Mouse (Mus musculus): Measurements from ENCODE around the gene Fam171a2. TPM values are rescaled to one million over a fixed set of nuclear protein-coding genes. Genes with fewer than 3 reads are reported as not detected.

Gene Fam171a2
- polyA plus RNA-seq, 1 experiment from 2014 or later: 4.6 TPM

- H3K9ac ChIP-seq (ENCODE audit: low read length): no peak overlapping the region
- no peaks in the 10 kb centered on the region for H3K27me3 ChIP-seq (ENCODE audit: control insufficient read depth, insufficient read depth, low read length)
- WGBS: 88% methylated on average over 7 of the region's 7 CpGs
- H3K4me2 ChIP-seq (ENCODE audit: low read length): no peak overlapping the region
- peaks cover 44% of the 10 kb centered on the region for H3K36me3 ChIP-seq (ENCODE audit: control insufficient read depth, insufficient read depth, low read length)
- H3K9me3 ChIP-seq (ENCODE audit: control insufficient read depth, low read length): no peaks in the 10 kb centered on the region
- no peak overlapping the region for H3K27ac ChIP-seq (replicated peaks in 1 of 2; ENCODE audit: control insufficient read depth in 1 of 2, insufficient read depth in 1 of 2, low read depth in 2 of 2, low read length in 2 of 2)
- no peak for ATAC-seq (ENCODE audit: insufficient number of reproducible peaks, insufficient read depth, low FRiP score, low read depth)
- H3K4me1 ChIP-seq (ENCODE audit: control insufficient read depth in 2 of 2, insufficient read depth in 2 of 2, low read length in 2 of 2): peaks cover 11 to 51% of the 10 kb centered on the region in 2 experiments
- H3K4me3 ChIP-seq (ENCODE audit: control insufficient read depth in 1 of 2, insufficient read depth in 1 of 2, low read depth in 1 of 2, low read length in 2 of 2): no peak overlapping the region
These were observed 13.6 kb downstream of the Fam171a2 start for GRCm38 (mm10) chr11:102433866-102434265.

GRCm38 (mm10) chr11:102432896-102433295, 14.6 kb downstream of the Fam171a2 start:
- H3K36me3 ChIP-seq (ENCODE audit: control insufficient read depth, insufficient read depth, low read length): peaks cover 36% of the 10 kb centered on the region
- H3K9ac ChIP-seq (ENCODE audit: low read length): no peak overlapping the region
- H3K4me1 ChIP-seq (ENCODE audit: control insufficient read depth in 2 of 2, insufficient read depth in 2 of 2, low read length in 2 of 2): peaks cover 7 to 42% of the 10 kb centered on the region in 2 experiments
- no peaks in the 10 kb centered on the region for H3K9me3 ChIP-seq (ENCODE audit: control insufficient read depth, low read length)
- no peak overlapping the region for H3K27ac ChIP-seq (replicated peaks in 1 of 2; ENCODE audit: control insufficient read depth in 1 of 2, insufficient read depth in 1 of 2, low read depth in 2 of 2, low read length in 2 of 2)
- H3K4me2 ChIP-seq (ENCODE audit: low read length): no peak overlapping the region
- no peak for ATAC-seq (ENCODE audit: insufficient number of reproducible peaks, insufficient read depth, low FRiP score, low read depth)
- 87% methylated on average over 6 of the region's 6 CpGs for WGBS
- no peaks in the 10 kb centered on the region for H3K27me3 ChIP-seq (ENCODE audit: control insufficient read depth, insufficient read depth, low read length)
- no peak overlapping the region for H3K4me3 ChIP-seq (ENCODE audit: control insufficient read depth in 1 of 2, insufficient read depth in 1 of 2, low read depth in 1 of 2, low read length in 2 of 2)

GRCm38 (mm10) chr11:102432115-102432843, 15.2 kb downstream of the Fam171a2 start:
- 62% methylated on average over 16 of the region's 16 CpGs for WGBS

GRCm38 (mm10) chr11:102431728-102432114, 15.8 kb downstream of the Fam171a2 start:
- no peak for ATAC-seq (ENCODE audit: insufficient number of reproducible peaks, insufficient read depth, low FRiP score, low read depth)
- WGBS: 69% methylated on average over 3 of the region's 3 CpGs
- no peaks in the 10 kb centered on the region for H3K9me3 ChIP-seq (ENCODE audit: control insufficient read depth, low read length)
- no peak overlapping the region for H3K4me3 ChIP-seq (ENCODE audit: control insufficient read depth in 1 of 2, insufficient read depth in 1 of 2, low read depth in 1 of 2, low read length in 2 of 2)
- no peaks in the 10 kb centered on the region for H3K27me3 ChIP-seq (ENCODE audit: control insufficient read depth, insufficient read depth, low read length)
- no peak overlapping the region for H3K27ac ChIP-seq (replicated peaks in 1 of 2; ENCODE audit: control insufficient read depth in 1 of 2, insufficient read depth in 1 of 2, low read depth in 2 of 2, low read length in 2 of 2)
- H3K4me2 ChIP-seq (ENCODE audit: low read length): peak overlapping the region; percentile 19
- H3K4me1 ChIP-seq (ENCODE audit: control insufficient read depth in 2 of 2, insufficient read depth in 2 of 2, low read length in 2 of 2): peaks cover 5 to 30% of the 10 kb centered on the region in 2 experiments; a peak in 3 of 4 replicates
- H3K9ac ChIP-seq (ENCODE audit: low read length): 0 out of 2 replicates have a peak overlapping the region, but pooled peaks have one; percentile 39
- peaks cover 30% of the 10 kb centered on the region for H3K36me3 ChIP-seq (ENCODE audit: control insufficient read depth, insufficient read depth, low read length)

More at GRCm38 (mm10) chr11:102432115-102432843, 15.2 kb downstream of the Fam171a2 start:
- H3K4me2 ChIP-seq (ENCODE audit: low read length): peak overlapping the region; percentile 19
- H3K27ac ChIP-seq (replicated peaks in 1 of 2; ENCODE audit: control insufficient read depth in 1 of 2, insufficient read depth in 1 of 2, low read depth in 2 of 2, low read length in 2 of 2): no peak overlapping the region
- H3K9me3 ChIP-seq (ENCODE audit: control insufficient read depth, low read length): no peaks in the 10 kb centered on the region
- ATAC-seq (ENCODE audit: insufficient number of reproducible peaks, insufficient read depth, low FRiP score, low read depth): no peak
- H3K27me3 ChIP-seq (ENCODE audit: control insufficient read depth, insufficient read depth, low read length): no peaks in the 10 kb centered on the region
- no peak overlapping the region for H3K4me3 ChIP-seq (ENCODE audit: control insufficient read depth in 1 of 2, insufficient read depth in 1 of 2, low read depth in 1 of 2, low read length in 2 of 2)
- peak overlapping the region; percentile 39; the same call in 1 of the 2 replicates for H3K9ac ChIP-seq (ENCODE audit: low read length)
- H3K4me1 ChIP-seq (ENCODE audit: control insufficient read depth in 2 of 2, insufficient read depth in 2 of 2, low read length in 2 of 2): peaks cover 5 to 36% of the 10 kb centered on the region in 2 experiments; a peak in 3 of 4 replicates
- H3K36me3 ChIP-seq (ENCODE audit: control insufficient read depth, insufficient read depth, low read length): peaks cover 32% of the 10 kb centered on the region

- Histone ChIP-seq H3K27ac (replicated peaks in 1 of 2; ENCODE audit: control insufficient read depth in 1 of 2, insufficient read depth in 1 of 2, low read depth in 2 of 2, low read length in 2 of 2) (peak overlapping the region; percentile 57 to 82), H3K27me3 (ENCODE audit: control insufficient read depth, insufficient read depth, low read length) (no peaks in the 10 kb centered on the region), H3K36me3 (ENCODE audit: control insufficient read depth, insufficient read depth, low read length) (peaks cover 24% of the 10 kb centered on the region), H3K4me1 (ENCODE audit: control insufficient read depth in 2 of 2, insufficient read depth in 2 of 2, low read length in 2 of 2) (peaks cover 5 to 28% of the 10 kb centered on the region in 2 experiments; a peak in 3 of 4 replicates), H3K4me3 (ENCODE audit: control insufficient read depth in 1 of 2, insufficient read depth in 1 of 2, low read depth in 1 of 2, low read length in 2 of 2) (peak overlapping the region; percentile 61 to 73), H3K9me3 (ENCODE audit: control insufficient read depth, low read length) (no peaks in the 10 kb centered on the region), H3K4me2 (ENCODE audit: low read length) (peak overlapping the region; percentile 70), H3K9ac (ENCODE audit: low read length) (peak overlapping the region; percentile 68)
- ATAC-seq (ENCODE audit: insufficient number of reproducible peaks, insufficient read depth, low FRiP score, low read depth): 0 out of 2 replicates have a peak, but pooled peaks have one; percentile 47
- 0% methylated on average over 7 of the region's 7 CpGs for WGBS
These were observed 16.4 kb downstream of the Fam171a2 start for GRCm38 (mm10) chr11:102431018-102431645.

GRCm38 (mm10) chr11:102430121-102431017, 17.1 kb downstream of the Fam171a2 start, which contains the start of gene Grn:
Gene Grn (plus strand): TSS chr11:102430315.
- Histone ChIP-seq H3K4me2 (ENCODE audit: low read length) (peak within 1 kb of the TSS; percentile 70), H3K9me3 (ENCODE audit: control insufficient read depth, low read length) (no peaks in the 10 kb centered on the region), H3K36me3 (ENCODE audit: control insufficient read depth, insufficient read depth, low read length) (peaks cover 17% of the 10 kb centered on the region), H3K27me3 (ENCODE audit: control insufficient read depth, insufficient read depth, low read length) (no peaks in the 10 kb centered on the region), H3K27ac (replicated peaks in 1 of 2; ENCODE audit: control insufficient read depth in 1 of 2, insufficient read depth in 1 of 2, low read depth in 2 of 2, low read length in 2 of 2) (peak within 1 kb of the TSS; percentile 68 to 82), H3K4me3 (ENCODE audit: control insufficient read depth in 1 of 2, insufficient read depth in 1 of 2, low read depth in 1 of 2, low read length in 2 of 2) (peak within 1 kb of the TSS; percentile 73 to 77), H3K9ac (ENCODE audit: low read length) (peak within 1 kb of the TSS; percentile 74), H3K4me1 (ENCODE audit: control insufficient read depth in 2 of 2, insufficient read depth in 2 of 2, low read length in 2 of 2) (peaks cover 2 to 24% of the 10 kb centered on the region in 2 experiments; a peak in 3 of 4 replicates)
- WGBS: 0% methylated on average over 29 of the region's 29 CpGs
- peak; percentile 93 for ATAC-seq (ENCODE audit: insufficient number of reproducible peaks, insufficient read depth, low FRiP score, low read depth)

- no peak for ATAC-seq (ENCODE audit: insufficient number of reproducible peaks, insufficient read depth, low FRiP score, low read depth)
- H3K4me2 ChIP-seq (ENCODE audit: low read length): peak overlapping the region; percentile 70
- H3K27me3 ChIP-seq (ENCODE audit: control insufficient read depth, insufficient read depth, low read length): no peaks in the 10 kb centered on the region
- WGBS: 25% methylated on average over 3 of the region's 3 CpGs
- peak overlapping the region; percentile 68 for H3K27ac ChIP-seq (replicated peaks in 1 of 2; ENCODE audit: control insufficient read depth in 1 of 2, insufficient read depth in 1 of 2, low read depth in 2 of 2, low read length in 2 of 2)
- peak overlapping the region; percentile 74 for H3K9ac ChIP-seq (ENCODE audit: low read length)
- no peaks in the 10 kb centered on the region for H3K9me3 ChIP-seq (ENCODE audit: control insufficient read depth, low read length)
- H3K4me1 ChIP-seq (ENCODE audit: control insufficient read depth in 2 of 2, insufficient read depth in 2 of 2, low read length in 2 of 2): peaks cover 2 to 24% of the 10 kb centered on the region in 2 experiments; a peak in 3 of 4 replicates
- peaks cover 9% of the 10 kb centered on the region for H3K36me3 ChIP-seq (ENCODE audit: control insufficient read depth, insufficient read depth, low read length)
- H3K4me3 ChIP-seq (ENCODE audit: control insufficient read depth in 1 of 2, insufficient read depth in 1 of 2, low read depth in 1 of 2, low read length in 2 of 2): peak overlapping the region; percentile 73 to 77
These were observed 17.9 kb downstream of the Fam171a2 start for GRCm38 (mm10) chr11:102429551-102429950.

Measured in heart, embryonic 14.5 days (tissue).